Mouse (Mus musculus) brain, embryonic 14.5 days (tissue): ENCODE measurements around the gene Epsti1.

Experiments used
- CTCF ChIP-seq: fragments of 200-500 bp; IDR thresholded peaks from 2 replicates; pipeline ENCODE4 v1.5.1; 2012; ENCODE audit warnings: inconsistent platforms, mild to moderate bottlenecking, moderate library complexity, borderline replicate concordance; ENCODE audit not compliant: insufficient read depth, insufficient read length; ENCODE audit errors: extremely low read depth
- POLR2A ChIP-seq: fragments of 200-500 bp; IDR thresholded peaks from 2 replicates; pipeline ENCODE4 v1.6.1; 2012; ENCODE audit warnings: mild to moderate bottlenecking, inconsistent platforms, borderline replicate concordance; ENCODE audit not compliant: poor library complexity, insufficient read depth, insufficient read length, severe bottlenecking; ENCODE audit errors: extremely low read depth

GRCm38 (mm10) chr14:78048674-78049073 is 144.6 kb downstream of the Epsti1 start:
- TF ChIP-seq CTCF = no peak
- TF ChIP-seq POLR2A = no peak
